Mouse (Mus musculus) embryonic facial prominence, embryonic 11.5 days (tissue): Measurements from ENCODE around the gene Tmem177. TPM values are rescaled to one million over a fixed set of nuclear protein-coding genes. Genes with fewer than 3 reads are reported as not detected.

ENCODE experiments used
- ATAC-seq: fragments of 200-750 bp; cut with Nextera tagmentation; replicated peaks from 2 replicates; pipeline ENCODE4 v1.8.0; 2017; ENCODE audit warnings: low read depth; ENCODE audit not compliant: insufficient number of reproducible peaks, low FRiP score, low TSS enrichment
- DNase-seq: peaks from one replicate; pipeline ENCODE4 v3.0.0-alpha.2; 2015; ENCODE audit warnings: low spot score
- H3K27ac ChIP-seq: fragments of 300-500 bp; sonication (generic); replicated peaks from 2 replicates; pipeline ENCODE4 v1.5.1; 2014; ENCODE audit warnings: mild to moderate bottlenecking, low read depth, low read length, control low read depth
- H3K27me3 ChIP-seq: fragments of 300-500 bp; sonication (generic); 2 replicates; pipeline ENCODE4 v1.6.1; 2014; ENCODE audit warnings: mild to moderate bottlenecking, low read length, moderate library complexity, mixed read lengths; ENCODE audit not compliant: control insufficient read depth, insufficient read depth
- H3K36me3 ChIP-seq: fragments of 300-500 bp; sonication (generic); replicated peaks from 2 replicates; pipeline ENCODE4 v1.6.1; 2014; ENCODE audit warnings: low read depth, mild to moderate bottlenecking, low read length, moderate library complexity, mixed read lengths; ENCODE audit not compliant: control insufficient read depth, insufficient read depth
- H3K4me1 ChIP-seq: fragments of 300-500 bp; sonication (generic); 2 replicates; pipeline ENCODE4 v1.6.1; 2014; ENCODE audit warnings: low read length, mixed read lengths; ENCODE audit not compliant: control insufficient read depth, insufficient read depth
- H3K4me2 ChIP-seq: fragments of 300-500 bp; sonication (generic); 2 replicates; pipeline ENCODE4 v1.6.1; 2014; ENCODE audit warnings: low read depth, mild to moderate bottlenecking, control low read depth, low read length, moderate library complexity
- H3K4me3 ChIP-seq: fragments of 300-500 bp; sonication (generic); 2 replicates; pipeline ENCODE4 v1.5.1; 2014; ENCODE audit warnings: low read depth, low read length, control low read depth
- H3K9ac ChIP-seq: fragments of 300-500 bp; sonication (generic); replicated peaks from 2 replicates; pipeline ENCODE4 v1.6.1; 2014; ENCODE audit warnings: mild to moderate bottlenecking, control low read depth, low read length
- H3K9me3 ChIP-seq: fragments of 300-500 bp; sonication (generic); replicated peaks from 2 replicates; pipeline ENCODE4 v1.6.1; 2016; ENCODE audit warnings: mild to moderate bottlenecking, low read length, inconsistent platforms, mixed read lengths; ENCODE audit not compliant: control insufficient read depth
- WGBS: fragments of 180-500 bp; shearing (Covaris S2); extraction: QIAGEN DNeasy Blood & Tissue Kit; methylation state at CpG from one replicate; pipeline ENCODE4 v1.1.7; 2014; 5-methylcytosine and 5-hydroxymethylcytosine counted together
- polyA plus RNA-seq: library from polyadenylated mRNA; unstranded; fragments of >200 nt; fragmentation: Nextera tagmentation; extraction: Ambion mirVana; gene quantifications from 2 replicates; pipeline ENCODE4 v1.2.1, GENCODE M21; 2014

Gene Tmem177
- polyA plus RNA-seq, 1 experiment from 2014 or later, result 7.6 TPM

DNA sequence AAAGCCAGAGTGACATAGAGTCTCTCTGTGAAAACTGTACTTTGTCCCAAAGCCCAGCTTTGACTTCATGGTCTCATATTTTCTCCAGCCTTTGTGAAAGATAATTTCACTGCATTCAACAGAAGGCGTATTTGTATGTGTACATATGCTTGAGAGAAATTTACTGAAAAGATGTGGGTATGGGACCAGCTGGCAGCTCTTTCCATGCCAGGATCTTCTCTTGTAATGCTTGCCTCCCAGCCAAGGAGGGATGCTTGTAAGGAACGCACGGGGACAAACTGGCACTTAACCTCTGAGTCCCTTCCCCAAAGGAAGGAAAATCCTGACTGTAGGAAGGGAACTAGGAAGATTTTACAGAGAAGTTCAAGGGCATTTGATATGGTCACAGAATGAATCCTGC, 28.7 kb downstream of the Tmem177 start:
- ATAC-seq, result no peak
- 88% methylated on average over 3 of the region's 3 CpGs for WGBS
- Histone ChIP-seq H3K4me2 (no peak overlapping the region), H3K4me1 (no peaks in the 10 kb centered on the region), H3K36me3 (no peaks in the 10 kb centered on the region), H3K4me3 (no peak overlapping the region), H3K27me3 (no peaks in the 10 kb centered on the region), H3K9me3 (no peaks in the 10 kb centered on the region), H3K27ac (no peak overlapping the region), H3K9ac (no peak overlapping the region)
- no peak for DNase-seq

GRCm38 (mm10) chr1:119878909-119879308, 34.1 kb downstream of the Tmem177 start:
- 87% methylated on average over 7 of the region's 7 CpGs for WGBS
- H3K27me3 ChIP-seq, result no peaks in the 10 kb centered on the region
- H3K36me3 ChIP-seq, result no peaks in the 10 kb centered on the region
- no peak overlapping the region for H3K9ac ChIP-seq
- H3K27ac ChIP-seq, result no peak overlapping the region
- no peaks in the 10 kb centered on the region for H3K9me3 ChIP-seq
- DNase-seq (no peak), ATAC-seq (no peak)
- no peak overlapping the region for H3K4me2 ChIP-seq
- no peaks in the 10 kb centered on the region for H3K4me1 ChIP-seq
- H3K4me3 ChIP-seq, result no peak overlapping the region

GRCm38 (mm10) chr1:119877469-119877868, 35.5 kb downstream of the Tmem177 start:
- 92% methylated on average over 4 of the region's 4 CpGs for WGBS
- Histone ChIP-seq H3K4me3 (no peak overlapping the region), H3K4me2 (no peak overlapping the region), H3K9me3 (no peaks in the 10 kb centered on the region), H3K36me3 (no peaks in the 10 kb centered on the region), H3K27ac (no peak overlapping the region), H3K27me3 (no peaks in the 10 kb centered on the region), H3K4me1 (no peaks in the 10 kb centered on the region), H3K9ac (no peak overlapping the region)
- DNase-seq (no peak), ATAC-seq (no peak)

DNA sequence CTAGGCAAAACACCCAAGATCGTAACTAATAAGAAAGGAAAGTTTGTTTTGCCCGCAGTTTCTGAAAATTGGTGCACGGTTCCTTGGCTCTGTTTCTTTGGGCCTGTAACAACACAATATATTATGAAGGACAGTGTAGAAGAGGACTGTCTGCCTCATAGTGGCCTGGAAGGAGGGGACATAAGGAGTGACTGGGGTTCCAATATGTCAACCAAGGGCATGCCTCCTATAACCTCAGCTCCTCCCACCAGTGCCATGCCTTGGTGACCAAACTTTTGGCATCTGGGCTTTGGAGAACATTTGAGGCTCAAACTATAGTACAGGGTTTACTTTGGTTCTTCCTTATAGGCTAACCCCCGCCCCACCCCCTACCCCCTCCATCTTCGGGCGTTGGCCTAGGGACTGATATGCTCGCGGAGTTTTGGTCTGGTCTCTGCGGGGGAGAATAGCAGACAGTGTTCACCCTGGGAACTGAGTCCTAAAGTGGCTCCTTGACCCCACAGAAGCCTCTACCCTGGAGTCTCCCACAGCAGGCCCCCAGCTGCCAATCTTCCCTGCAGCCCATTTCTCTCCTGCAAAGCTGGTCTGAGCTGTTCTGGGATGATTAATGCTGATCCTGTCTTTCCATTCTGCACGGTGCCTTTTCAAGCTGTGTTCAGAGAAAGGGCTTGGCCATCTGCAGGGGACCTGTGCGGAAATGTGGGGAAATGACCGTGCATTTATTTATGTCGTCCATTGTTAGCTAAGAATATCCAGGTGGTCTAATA, 44.4 kb downstream of the Tmem177 start:
- no peak overlapping the region for H3K27ac ChIP-seq
- DNase-seq, result no peak
- no peaks in the 10 kb centered on the region for H3K9me3 ChIP-seq
- 0 out of 2 replicates have a peak, but pooled peaks have one; percentile 55 for ATAC-seq
- no peak overlapping the region for H3K4me2 ChIP-seq
- no peak overlapping the region for H3K4me3 ChIP-seq
- H3K9ac ChIP-seq, result no peak overlapping the region
- no peaks in the 10 kb centered on the region for H3K4me1 ChIP-seq
- no peaks in the 10 kb centered on the region for H3K36me3 ChIP-seq
- WGBS, result 62% methylated on average over 13 of the region's 13 CpGs
- H3K27me3 ChIP-seq, result no peaks in the 10 kb centered on the region

DNA sequence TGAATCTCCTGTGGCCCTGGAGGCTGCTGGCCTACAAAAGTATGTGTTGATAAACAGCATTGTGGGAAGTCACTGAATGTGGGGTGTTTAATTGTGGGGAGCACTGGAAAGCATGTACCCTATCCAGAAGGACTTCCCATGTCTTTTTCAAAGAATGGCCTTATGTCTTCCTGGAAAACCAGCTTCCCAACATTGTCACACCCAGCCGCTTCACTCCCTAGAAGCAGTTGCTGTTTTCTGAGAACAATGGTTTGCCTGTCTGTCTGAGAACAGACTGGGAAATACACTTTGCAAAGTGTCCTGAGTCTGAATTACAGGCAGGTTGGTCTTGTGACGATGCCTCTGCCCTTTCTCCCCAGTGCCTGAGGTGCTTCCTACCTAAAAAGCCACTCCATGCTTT, 45.7 kb downstream of the Tmem177 start:
- Histone ChIP-seq H3K4me3 (no peak overlapping the region), H3K9me3 (no peaks in the 10 kb centered on the region), H3K36me3 (no peaks in the 10 kb centered on the region), H3K27ac (no peak overlapping the region), H3K4me1 (no peaks in the 10 kb centered on the region), H3K27me3 (no peaks in the 10 kb centered on the region), H3K4me2 (no peak overlapping the region), H3K9ac (no peak overlapping the region)
- DNase-seq (no peak), ATAC-seq (no peak)
- whole genome bisulfite sequencing, result 36% methylated on average over 2 of the region's 2 CpGs

DNA sequence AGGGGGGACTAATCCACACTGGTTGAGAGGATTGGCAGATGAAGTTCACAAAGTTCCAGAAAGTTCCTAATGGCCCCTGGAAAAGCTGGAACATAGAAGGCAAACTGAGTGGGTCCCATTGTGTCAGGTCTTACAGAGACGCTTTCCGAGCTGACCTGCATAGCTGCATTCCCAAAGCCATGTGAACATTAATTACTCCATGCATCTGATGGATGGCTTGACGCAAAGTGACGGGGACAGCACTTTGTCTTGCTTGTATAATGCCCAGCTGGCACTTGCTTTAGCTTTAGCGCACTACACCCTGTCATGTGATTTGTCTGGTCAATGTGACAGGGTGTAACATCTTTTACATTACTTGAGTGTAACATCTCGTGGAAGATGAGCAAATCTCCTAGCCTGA, 47.7 kb downstream of the Tmem177 start:
- H3K9me3 ChIP-seq, result no peaks in the 10 kb centered on the region
- no peak overlapping the region for H3K27ac ChIP-seq
- no peaks in the 10 kb centered on the region for H3K36me3 ChIP-seq
- no peaks in the 10 kb centered on the region for H3K27me3 ChIP-seq
- no peak overlapping the region for H3K4me2 ChIP-seq
- no peak overlapping the region for H3K4me3 ChIP-seq
- ATAC-seq (no peak), DNase-seq (no peak)
- no peak overlapping the region for H3K9ac ChIP-seq
- 73% methylated on average over 6 of the region's 6 CpGs for WGBS
- no peaks in the 10 kb centered on the region for H3K4me1 ChIP-seq

DNA sequence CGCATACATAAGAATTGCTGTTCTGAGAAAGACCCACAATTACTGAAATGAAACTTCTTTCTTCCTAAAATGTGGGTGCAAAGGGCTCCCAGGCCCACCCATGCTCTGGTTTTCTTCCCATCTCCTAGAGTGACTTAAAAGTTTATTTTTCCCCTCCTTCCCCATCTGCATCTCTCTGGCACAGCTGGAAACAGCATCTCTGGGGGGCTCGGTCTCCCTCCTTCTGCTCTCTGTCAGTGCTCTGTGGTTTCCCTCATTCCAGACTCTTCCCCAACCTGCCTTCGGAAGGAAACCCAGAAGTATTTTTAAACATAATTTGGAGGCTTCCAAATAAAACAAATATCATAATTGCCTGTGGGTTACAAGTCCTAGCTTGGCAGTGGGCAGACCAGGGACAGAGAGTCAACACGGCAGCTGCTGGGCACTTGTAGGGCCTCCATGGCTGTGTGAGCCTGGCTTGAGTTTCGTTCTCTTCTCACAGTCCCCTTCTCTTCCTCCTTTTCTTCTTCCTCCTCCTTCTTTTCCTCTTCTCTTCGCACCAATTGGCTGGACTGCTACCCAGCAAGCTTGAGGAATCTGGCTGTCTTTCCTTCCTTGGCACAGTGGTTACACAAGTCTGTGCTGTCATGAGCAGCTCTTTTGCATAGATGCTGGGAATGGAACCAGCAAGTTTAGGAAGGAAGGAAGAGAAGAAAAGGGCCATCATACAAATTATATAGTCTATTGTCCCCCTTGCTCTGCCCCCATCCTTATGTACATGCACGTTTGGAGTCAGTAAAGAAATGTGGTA, 49.3 kb downstream of the Tmem177 start:
- Histone ChIP-seq H3K36me3 (no peaks in the 10 kb centered on the region), H3K9ac (no peak overlapping the region), H3K4me2 (no peak overlapping the region), H3K9me3 (no peaks in the 10 kb centered on the region), H3K4me1 (no peaks in the 10 kb centered on the region), H3K27me3 (no peaks in the 10 kb centered on the region), H3K27ac (no peak overlapping the region), H3K4me3 (no peak overlapping the region)
- DNase-seq (no peak), ATAC-seq (no peak)
- WGBS, result 70% methylated on average over 7 of the region's 7 CpGs

GRCm38 (mm10) chr1:119859566-119859965, 53.4 kb downstream of the Tmem177 start:
- H3K9me3 ChIP-seq, result no peaks in the 10 kb centered on the region
- 84% methylated on average over 5 of the region's 5 CpGs for WGBS
- no peaks in the 10 kb centered on the region for H3K27me3 ChIP-seq
- no peak overlapping the region for H3K27ac ChIP-seq
- H3K4me2 ChIP-seq, result no peak overlapping the region
- no peaks in the 10 kb centered on the region for H3K4me1 ChIP-seq
- H3K4me3 ChIP-seq, result no peak overlapping the region
- H3K9ac ChIP-seq, result no peak overlapping the region
- ATAC-seq (no peak), DNase-seq (no peak)
- no peaks in the 10 kb centered on the region for H3K36me3 ChIP-seq
